Mouse (Mus musculus) heart, adult 2 months (tissue): ENCODE results near the gene Ptprm.

Source experiments
- CTCF ChIP-seq: fragments of 200-600 bp; IDR thresholded peaks from 2 replicates; pipeline ENCODE4 v1.8.1; 2022; ENCODE audit warnings: antibody characterized with exemption, mild to moderate bottlenecking, moderate library complexity
- EP300 ChIP-seq: fragments of 200-500 bp; IDR thresholded peaks from 2 replicates; pipeline ENCODE4 v1.6.1; 2011; ENCODE audit warnings: low read depth, low read length, control low read depth; ENCODE audit not compliant: insufficient read depth
- POLR2A ChIP-seq: fragments of 200-500 bp; IDR thresholded peaks from 2 replicates; pipeline ENCODE4 v1.6.1; 2011; ENCODE audit warnings: mild to moderate bottlenecking, low read depth, low read length, control low read depth; ENCODE audit not compliant: insufficient read depth

GRCm38 (mm10) chr17:66692941-66693675, 661.1 kb downstream of the Ptprm start:
- no peak for TF ChIP-seq CTCF
- TF ChIP-seq EP300, result no peak
- no peak for TF ChIP-seq POLR2A
